Mouse (Mus musculus) lung, embryonic 16.5 days (tissue): Measurements from ENCODE around the gene Osbpl5. TPM values are rescaled to one million over a fixed set of nuclear protein-coding genes. Genes with fewer than 3 reads are reported as not detected.

Experiments used
- ATAC-seq: fragments of 200-750 bp; cut with Nextera tagmentation; 2 replicates; pipeline ENCODE4 v1.8.0; 2017; ENCODE audit warnings: low read depth, mild to moderate bottlenecking, moderate library complexity
- H3K27ac ChIP-seq: fragments of 300-500 bp; sonication (generic); 2 replicates; pipeline ENCODE4 v1.5.1; 2014; ENCODE audit warnings: mild to moderate bottlenecking, control low read depth, low read length
- H3K27me3 ChIP-seq: fragments of 300-500 bp; sonication (generic); 2 replicates; pipeline ENCODE4 v1.6.1; 2014; ENCODE audit warnings: low read depth, low read length, mixed read lengths; ENCODE audit not compliant: control insufficient read depth, insufficient read depth
- H3K36me3 ChIP-seq: fragments of 300-500 bp; sonication (generic); 2 replicates; pipeline ENCODE4 v1.6.1; 2014; ENCODE audit warnings: low read length; ENCODE audit not compliant: control insufficient read depth, insufficient read depth
- H3K4me1 ChIP-seq: fragments of 300-500 bp; sonication (generic); replicated peaks from 2 replicates; pipeline ENCODE4 v1.6.1; 2014; ENCODE audit warnings: low read length, mixed read lengths; ENCODE audit not compliant: control insufficient read depth, insufficient read depth
- H3K4me2 ChIP-seq: fragments of 300-500 bp; sonication (generic); 2 replicates; pipeline ENCODE4 v1.6.1; 2014; ENCODE audit warnings: low read depth, low read length, control low read depth
- H3K4me3 ChIP-seq: fragments of 300-500 bp; sonication (generic); 2 replicates; pipeline ENCODE4 v1.5.1; 2014; ENCODE audit warnings: mild to moderate bottlenecking, low read length, control low read depth
- H3K9ac ChIP-seq: fragments of 300-500 bp; sonication (generic); 2 replicates; pipeline ENCODE4 v1.6.1; 2014; ENCODE audit warnings: low read length, control low read depth
- H3K9me3 ChIP-seq: fragments of 300-500 bp; sonication (generic); 2 replicates; pipeline ENCODE4 v1.6.1; 2016; ENCODE audit warnings: low read length; ENCODE audit not compliant: control insufficient read depth
- WGBS: fragments of 180-500 bp; shearing (Covaris S2); extraction: QIAGEN DNeasy Blood & Tissue Kit; methylation state at CpG from one replicate; pipeline ENCODE4 v1.1.7; 2014; 5-methylcytosine and 5-hydroxymethylcytosine counted together
- polyA plus RNA-seq: library from polyadenylated mRNA; unstranded; fragments of >200 nt; fragmentation: Nextera tagmentation; extraction: Ambion mirVana; gene quantifications from 2 replicates; pipeline ENCODE4 v1.2.1, GENCODE M21; 2015

Gene Osbpl5
- polyA plus RNA-seq, 1 experiment from 2014 or later: 45.5 TPM

DNA sequence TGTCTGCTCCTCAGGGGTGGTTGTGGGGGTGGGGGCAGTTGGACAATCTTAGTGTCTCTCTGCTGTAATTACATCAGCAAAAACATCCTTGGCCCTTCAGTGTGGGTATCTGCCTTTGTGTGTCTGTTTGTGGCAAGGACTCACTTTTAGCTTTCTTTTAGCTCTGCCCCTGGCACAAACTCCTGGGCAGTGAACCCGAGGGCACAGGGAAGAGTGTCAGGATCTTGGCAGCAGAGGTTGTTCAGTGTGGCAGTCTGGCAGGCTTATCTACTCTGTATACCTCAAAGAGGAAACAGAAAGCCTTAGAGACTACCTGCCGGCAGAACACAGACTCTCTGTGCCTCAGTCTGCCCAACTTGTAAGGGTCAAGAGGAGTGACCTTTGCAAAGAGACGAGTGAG is 911 bp upstream of the Osbpl5 start:
- Histone ChIP-seq H3K4me2 (peak overlapping the region; percentile 78), H3K4me3 (no peak overlapping the region), H3K36me3 (no peaks in the 10 kb centered on the region), H3K9me3 (no peaks in the 10 kb centered on the region), H3K27me3 (no peaks in the 10 kb centered on the region; the same call in 1 of the 2 replicates), H3K27ac (no peak overlapping the region), H3K9ac (no peak overlapping the region), H3K4me1 (peaks cover 11% of the 10 kb centered on the region)
- ATAC-seq: no peak
- 43% methylated on average over 3 of the region's 3 CpGs for WGBS

DNA sequence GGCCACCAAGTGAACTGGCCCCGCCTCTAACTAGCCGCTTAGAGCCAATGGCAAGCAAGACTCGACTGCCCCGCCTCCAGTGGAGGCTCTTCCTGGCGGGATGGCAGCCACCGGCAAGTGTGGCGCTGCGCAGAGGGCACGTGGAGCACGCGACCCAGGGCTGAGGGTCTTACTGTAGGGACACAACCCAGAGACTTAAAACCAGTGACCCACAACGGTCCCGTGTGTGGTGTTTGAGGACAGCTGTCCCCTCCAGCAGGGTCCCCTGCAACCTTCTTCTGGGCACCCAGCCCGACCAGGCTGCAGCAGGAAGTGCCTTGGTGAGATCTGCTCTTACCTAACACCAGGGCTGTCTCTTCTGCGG is 224 bp upstream of the Osbpl5 start:
- ATAC-seq: peak; percentile 93
- H3K27me3 ChIP-seq: no peaks in the 10 kb centered on the region; the same call in 1 of the 2 replicates
- peak overlapping the region; percentile 46 for H3K4me3 ChIP-seq
- no peak overlapping the region for H3K27ac ChIP-seq
- no peaks in the 10 kb centered on the region for H3K9me3 ChIP-seq
- peak overlapping the region; percentile 78 for H3K4me2 ChIP-seq
- WGBS: 1% methylated on average over 15 of the region's 15 CpGs
- H3K4me1 ChIP-seq: peaks cover 11% of the 10 kb centered on the region
- peak overlapping the region; percentile 53 for H3K9ac ChIP-seq
- no peaks in the 10 kb centered on the region for H3K36me3 ChIP-seq

DNA sequence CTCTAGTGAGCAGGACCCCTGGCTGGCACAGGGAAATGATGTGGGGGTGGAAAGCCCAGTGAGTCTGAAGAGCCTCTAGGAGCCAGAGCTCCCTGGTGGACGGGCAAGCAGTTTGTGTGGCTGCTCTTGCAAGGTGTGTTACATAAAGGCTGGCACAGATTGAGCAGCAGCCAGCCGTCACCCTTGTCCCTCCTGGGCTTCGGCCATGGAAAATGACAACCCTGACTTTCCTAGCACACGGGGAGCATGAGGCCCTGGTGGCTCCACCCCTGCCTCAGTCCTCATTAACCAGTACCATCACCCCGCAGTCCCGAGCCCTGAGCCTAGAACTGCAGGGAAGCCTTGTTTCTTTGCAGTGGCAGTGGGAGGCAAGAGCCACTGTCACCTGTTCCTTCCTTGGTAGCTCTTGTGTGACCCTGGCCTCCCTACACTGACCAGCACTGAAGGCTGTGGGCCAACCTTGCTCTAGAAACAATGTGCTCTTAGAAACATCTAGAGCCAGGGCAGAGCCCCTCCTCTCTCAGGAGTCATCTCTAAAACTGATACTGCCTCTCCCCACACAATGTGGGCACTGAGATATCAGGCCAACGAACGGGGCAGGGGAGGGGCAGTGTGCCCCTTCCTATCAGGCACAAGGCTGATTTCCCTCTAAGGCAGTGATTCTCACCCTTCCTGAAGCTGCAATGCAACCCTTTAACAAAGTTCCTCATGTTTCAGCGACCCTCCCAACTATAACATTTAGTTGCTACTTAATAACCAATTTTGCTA is 1.2 kb downstream of the Osbpl5 start:
- ATAC-seq: no peak
- Histone ChIP-seq H3K4me1 (peaks cover 11% of the 10 kb centered on the region), H3K27ac (no peak overlapping the region), H3K9me3 (no peaks in the 10 kb centered on the region), H3K4me2 (no peak overlapping the region), H3K36me3 (no peaks in the 10 kb centered on the region), H3K4me3 (no peak overlapping the region), H3K9ac (no peak overlapping the region), H3K27me3 (no peaks in the 10 kb centered on the region; the same call in 1 of the 2 replicates)
- WGBS: 67% methylated on average over 9 of the region's 9 CpGs

DNA sequence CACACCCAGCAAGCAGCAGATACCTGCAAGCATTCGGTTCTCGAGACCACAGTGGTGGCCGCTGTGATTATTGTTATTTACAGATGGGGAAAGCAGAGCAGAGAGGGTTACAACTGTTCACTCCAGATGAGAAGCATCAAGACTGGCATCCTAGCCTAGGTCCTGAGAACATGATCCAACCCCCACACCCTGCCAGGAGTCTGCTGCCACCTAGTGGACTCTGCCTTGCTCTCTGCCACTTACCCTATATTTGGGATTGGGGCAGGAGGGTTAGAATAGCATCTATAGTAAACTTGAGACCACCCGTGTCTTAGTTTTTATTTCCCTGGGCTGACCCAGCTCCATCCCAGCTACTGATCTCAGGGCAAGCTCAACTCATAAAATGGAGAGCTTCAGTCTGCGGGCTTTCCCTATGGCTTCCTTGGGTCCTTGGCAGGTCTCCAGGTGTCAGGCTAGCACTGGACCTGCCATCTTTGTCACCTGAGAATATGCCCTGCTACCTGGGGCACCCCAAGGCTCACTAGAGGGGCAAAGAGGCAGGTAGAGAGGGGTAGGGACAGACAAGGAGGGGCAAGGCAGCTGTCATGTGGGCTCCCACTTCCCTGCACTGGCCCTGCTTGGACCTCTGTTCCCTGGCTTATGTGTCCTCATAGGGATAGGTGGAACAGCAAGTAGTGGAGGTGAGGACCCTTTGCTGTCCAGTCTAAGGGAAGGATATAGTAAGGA is 2.6 kb downstream of the Osbpl5 start:
- Histone ChIP-seq H3K4me1 (peaks cover 11% of the 10 kb centered on the region), H3K27me3 (no peaks in the 10 kb centered on the region; the same call in 1 of the 2 replicates), H3K9ac (no peak overlapping the region), H3K27ac (no peak overlapping the region), H3K4me3 (no peak overlapping the region), H3K36me3 (no peaks in the 10 kb centered on the region), H3K9me3 (no peaks in the 10 kb centered on the region), H3K4me2 (no peak overlapping the region)
- ATAC-seq: peak; percentile 40
- WGBS: 39% methylated on average over 5 of the region's 5 CpGs

DNA sequence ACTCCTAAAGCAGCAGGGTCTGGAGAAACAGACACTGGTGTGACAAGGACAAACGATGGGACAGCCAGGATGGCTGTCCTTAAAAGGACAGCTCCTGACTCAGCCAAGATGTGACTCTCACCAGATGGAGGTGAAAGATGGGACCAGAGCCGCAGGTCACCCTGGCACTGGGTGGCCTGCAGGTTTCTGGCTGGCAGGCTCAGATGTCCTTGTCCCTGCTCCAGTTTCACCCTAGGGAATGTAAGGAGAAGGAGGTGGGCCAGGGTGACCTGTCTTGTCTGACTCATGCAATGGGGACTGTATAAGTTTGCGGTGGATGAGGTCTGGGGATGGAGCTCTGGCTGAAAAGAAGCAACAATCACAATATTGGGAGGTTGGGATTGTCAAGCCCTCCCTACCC is 4.2 kb downstream of the Osbpl5 start:
- H3K36me3 ChIP-seq: no peaks in the 10 kb centered on the region
- ATAC-seq: no peak

DNA sequence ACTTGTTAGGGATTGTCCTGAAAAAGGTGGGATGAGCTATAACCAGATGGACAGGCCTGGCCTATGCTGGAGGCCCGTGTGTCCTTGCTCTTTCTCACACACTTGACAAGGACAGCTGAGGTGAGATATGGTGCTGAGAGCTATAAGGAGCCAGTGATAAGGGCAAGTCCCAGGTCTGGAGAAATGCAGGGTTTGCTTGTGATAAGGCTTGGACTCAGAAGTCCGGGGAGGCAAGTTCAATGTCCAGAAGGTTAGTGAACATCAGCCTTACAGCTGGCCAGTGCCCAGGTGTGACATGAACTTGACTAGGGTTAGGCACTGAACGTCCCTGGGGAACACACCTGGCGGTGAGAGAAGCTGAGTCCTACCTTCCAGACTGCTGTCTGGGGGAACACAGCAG is 4.7 kb downstream of the Osbpl5 start:
- no peak for ATAC-seq
- no peaks in the 10 kb centered on the region; the same call in 1 of the 2 replicates for H3K27me3 ChIP-seq

More for the DNA sequence above, 4.2 kb downstream of the Osbpl5 start:
- Histone ChIP-seq H3K4me2 (no peak overlapping the region), H3K9me3 (no peaks in the 10 kb centered on the region), H3K9ac (no peak overlapping the region), H3K4me3 (no peak overlapping the region), H3K27ac (no peak overlapping the region), H3K4me1 (peaks cover 15% of the 10 kb centered on the region), H3K27me3 (no peaks in the 10 kb centered on the region; the same call in 1 of the 2 replicates)
- 77% methylated on average over 3 of the region's 3 CpGs for WGBS

DNA sequence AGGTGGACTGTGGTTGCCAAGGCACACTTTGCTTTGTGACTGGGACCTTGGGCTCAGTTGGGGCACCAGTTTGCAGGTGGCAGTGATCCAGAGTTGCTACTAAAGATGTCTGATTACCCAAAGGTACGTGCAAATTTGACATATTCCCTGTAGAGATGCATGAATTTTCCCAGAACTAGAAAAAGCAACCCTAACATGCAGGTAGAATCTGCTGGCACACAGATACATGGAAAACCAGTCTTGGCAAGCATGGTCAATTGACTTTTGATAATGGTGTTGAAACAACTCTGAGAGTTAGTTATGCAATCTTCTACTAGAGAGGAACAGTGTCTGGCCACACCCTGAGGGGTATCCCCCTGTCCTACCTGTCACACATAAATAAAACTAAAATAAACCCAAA is 5.4 kb downstream of the Osbpl5 start:
- peaks cover 5% of the 10 kb centered on the region for H3K4me1 ChIP-seq
- ATAC-seq: no peak
- H3K27me3 ChIP-seq: no peaks in the 10 kb centered on the region; the same call in 1 of the 2 replicates
- no peak overlapping the region for H3K4me2 ChIP-seq
- H3K9me3 ChIP-seq: no peaks in the 10 kb centered on the region
- H3K4me3 ChIP-seq: no peak overlapping the region
- 58% methylated on average over 1 of the region's 1 CpGs for WGBS
- H3K9ac ChIP-seq: no peak overlapping the region
- H3K36me3 ChIP-seq: no peaks in the 10 kb centered on the region
- H3K27ac ChIP-seq: no peak overlapping the region

More for the DNA sequence above, 4.7 kb downstream of the Osbpl5 start:
- Histone ChIP-seq H3K4me3 (no peak overlapping the region), H3K4me2 (no peak overlapping the region), H3K4me1 (peaks cover 10% of the 10 kb centered on the region), H3K36me3 (no peaks in the 10 kb centered on the region), H3K9ac (no peak overlapping the region), H3K9me3 (no peaks in the 10 kb centered on the region), H3K27ac (no peak overlapping the region)
- WGBS: 50% methylated on average over 4 of the region's 4 CpGs

DNA sequence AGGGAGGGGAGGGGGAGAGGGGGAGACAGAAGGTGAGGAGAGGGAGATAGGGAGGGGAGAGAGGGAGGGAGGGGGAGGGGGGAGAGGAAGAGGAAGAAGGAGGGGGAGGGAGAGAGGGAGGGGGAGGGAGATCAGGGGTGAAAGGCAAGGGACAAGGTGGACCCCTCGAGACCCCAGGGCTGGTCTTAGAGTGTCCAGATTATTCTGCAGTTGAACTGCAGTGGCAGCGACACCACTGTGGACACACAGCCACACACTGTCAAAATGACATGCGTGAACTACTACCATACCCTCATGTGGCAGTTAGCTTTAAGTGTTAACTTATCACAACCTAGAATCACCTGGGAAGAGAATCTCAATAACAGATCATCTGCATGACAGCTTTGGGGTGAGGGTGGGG is 7.7 kb downstream of the Osbpl5 start:
- H3K9ac ChIP-seq: no peak overlapping the region
- ATAC-seq: no peak
- WGBS: 54% methylated on average over 3 of the region's 3 CpGs
- H3K9me3 ChIP-seq: no peaks in the 10 kb centered on the region
- H3K4me3 ChIP-seq: no peak overlapping the region
- no peak overlapping the region for H3K27ac ChIP-seq
- no peaks in the 10 kb centered on the region for H3K36me3 ChIP-seq
- H3K4me1 ChIP-seq: peaks cover 4% of the 10 kb centered on the region
- H3K27me3 ChIP-seq: no peaks in the 10 kb centered on the region
- H3K4me2 ChIP-seq: no peak overlapping the region

DNA sequence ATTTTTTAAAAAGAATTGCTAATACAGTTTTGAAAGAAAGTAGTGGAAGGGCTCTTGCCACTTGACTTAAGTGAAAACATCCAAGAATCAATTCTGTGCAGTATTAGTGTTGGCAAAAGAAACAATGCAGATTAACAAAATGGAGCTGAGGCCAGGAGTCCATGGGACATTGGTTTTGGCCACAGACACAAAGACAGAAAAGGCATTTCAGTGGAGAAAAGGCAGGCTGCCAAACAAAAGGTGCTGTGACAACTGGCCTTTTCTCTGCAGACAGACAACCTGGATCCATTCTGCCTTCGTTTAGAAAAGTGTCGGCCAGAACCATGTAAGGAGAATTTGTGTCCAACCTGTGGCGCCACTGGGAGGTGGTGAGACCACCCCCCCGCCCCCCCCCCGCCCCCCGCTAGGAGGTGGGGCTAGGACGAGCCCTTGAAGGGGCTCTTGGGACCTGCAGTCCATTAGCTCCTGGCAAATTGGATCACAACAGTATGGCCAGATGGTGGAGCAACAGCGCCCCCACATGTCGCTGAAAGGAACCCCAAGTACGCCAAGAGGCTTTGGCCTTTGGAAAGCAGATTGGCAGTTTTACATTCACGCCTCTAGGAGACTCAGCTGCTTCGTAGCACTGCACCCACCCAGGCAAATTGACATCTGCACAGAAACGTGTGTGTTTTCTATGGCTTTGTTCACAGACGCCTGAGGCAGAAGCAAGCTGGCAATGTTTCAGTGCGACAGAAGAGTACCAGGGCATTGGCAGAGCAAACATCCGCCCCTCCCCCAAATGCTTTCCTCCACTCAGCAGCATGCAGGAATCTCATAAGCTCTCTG is 8.5 kb downstream of the Osbpl5 start:
- Histone ChIP-seq H3K27me3 (no peaks in the 10 kb centered on the region), H3K9ac (peak overlapping the region; percentile 57), H3K36me3 (no peaks in the 10 kb centered on the region), H3K27ac (no peak overlapping the region), H3K9me3 (no peaks in the 10 kb centered on the region), H3K4me3 (peak overlapping the region; percentile 27), H3K4me2 (peak overlapping the region; percentile 52), H3K4me1 (peaks cover 4% of the 10 kb centered on the region)
- 2% methylated on average over 16 of the region's 16 CpGs for WGBS
- ATAC-seq: peak; percentile 89
